7 mouse cellular contexts compared by ENCODE assay signal in genomic region chr10:30655655-30656054, GRCm38 (mm10). TPM values are rescaled to one million over a fixed set of nuclear protein-coding genes. Genes with fewer than 3 reads are reported as not detected.
DNase-seq lines count a peak whose midpoint lies in the region; ATAC-seq and TF ChIP-seq lines count a peak whose summit lies in the region.

No protein-coding gene starts in this region.

- TF ChIP-seq EP300 in ES-Bruce4 (IDR thresholded peaks at IDR 0.05; ENCODE audit: insufficient read depth, low read depth, low read length) = no peak

- H3K9me3 ChIP-seq in ES-Bruce4 (replicated peaks; ENCODE audit: control insufficient read depth, insufficient read depth, low read length, poor library complexity, severe bottlenecking) = no peaks in the 10 kb centered on the region
- no peaks in the 10 kb centered on the region for H3K9me3 ChIP-seq in hindbrain, embryonic 16.5 days (ENCODE audit: control insufficient read depth, low read length)

- peaks cover 7% of the 10 kb centered on the region for H3K36me3 ChIP-seq in ES-Bruce4 (ENCODE audit: control insufficient read depth, insufficient read depth, low read length, poor library complexity, severe bottlenecking)
- peaks cover 10% of the 10 kb centered on the region for H3K36me3 ChIP-seq in hindbrain, embryonic 16.5 days (ENCODE audit: control insufficient read depth, insufficient read depth, low read length)

- DNase-seq in lung, postnatal 10 days = peak; percentile 20
- peak; percentile 21 for DNase-seq in thymus, postnatal 4 days
- no peak for DNase-seq in cerebellum, postnatal 4 days (ENCODE audit: low spot score in 2 of 2)
- no peak for DNase-seq in adrenal gland, postnatal 14 days

- peak overlapping the region; percentile 39 for H3K4me3 ChIP-seq in ES-Bruce4 (ENCODE audit: low read depth, low read length)
- H3K4me3 ChIP-seq in bone marrow, adult 2 months (replicated peaks; ENCODE audit: control insufficient read depth, low read depth, low read length) = peak overlapping the region; percentile 49
- H3K4me3 ChIP-seq in hindbrain, embryonic 16.5 days (ENCODE audit: low read length) = no peak overlapping the region

- 3% methylated on average over 5 of the region's 5 CpGs for whole genome bisulfite sequencing in bone marrow, adult 2 months
- WGBS in hindbrain, embryonic 16.5 days = 22% methylated on average over 5 of the region's 5 CpGs

- peaks cover 3% of the 10 kb centered on the region for H3K4me1 ChIP-seq in ES-Bruce4 (ENCODE audit: control insufficient read depth, insufficient read depth, low read length)
- H3K4me1 ChIP-seq in bone marrow, adult 2 months (ENCODE audit: control insufficient read depth, insufficient read depth, low read length) = no peaks in the 10 kb centered on the region; the same call in 1 of the 2 replicates
- H3K4me1 ChIP-seq in hindbrain, embryonic 16.5 days (ENCODE audit: control insufficient read depth, insufficient read depth, low read depth, low read length) = no peaks in the 10 kb centered on the region

- TF ChIP-seq CTCF in ES-Bruce4 (IDR thresholded peaks at IDR 0.05; ENCODE audit: low read depth, low read length) = no peak
- no peak for TF ChIP-seq CTCF in bone marrow, adult 2 months (IDR thresholded peaks at IDR 0.05; ENCODE audit: control insufficient read depth, insufficient read depth, low read length)

- TF ChIP-seq POLR2A in ES-Bruce4 (IDR thresholded peaks at IDR 0.05; ENCODE audit: insufficient read depth, low read length) = no peak
- no peak for TF ChIP-seq POLR2A in bone marrow, adult 2 months (IDR thresholded peaks at IDR 0.05; ENCODE audit: borderline replicate concordance, control insufficient read depth, low read depth, low read length)

- no peak for ATAC-seq in hindbrain, embryonic 16.5 days

- no peaks in the 10 kb centered on the region for H3K27me3 ChIP-seq in ES-Bruce4 (ENCODE audit: control insufficient read depth, insufficient read depth, low read length, poor library complexity, severe bottlenecking)
- no peaks in the 10 kb centered on the region for H3K27me3 ChIP-seq in hindbrain, embryonic 16.5 days (replicated peaks; ENCODE audit: control insufficient read depth, insufficient read depth, low read length)

- H3K4me2 ChIP-seq in hindbrain, embryonic 16.5 days (ENCODE audit: low read length) = peak overlapping the region; percentile 15; the same call in 1 of the 2 replicates

- no peak overlapping the region for H3K9ac ChIP-seq in ES-Bruce4 (ENCODE audit: low read depth, poor library complexity, severe bottlenecking)
- H3K9ac ChIP-seq in hindbrain, embryonic 16.5 days (ENCODE audit: low read depth, low read length) = no peak overlapping the region

- peak overlapping the region; percentile 65 for H3K27ac ChIP-seq in ES-Bruce4 (ENCODE audit: insufficient read depth, low read length)
- no peak overlapping the region for H3K27ac ChIP-seq in bone marrow, adult 2 months (ENCODE audit: control insufficient read depth, insufficient read depth, low read depth, low read length, poor library complexity)
- no peak overlapping the region for H3K27ac ChIP-seq in hindbrain, embryonic 16.5 days (ENCODE audit: low read depth, low read length)

RNA-seq across cellular contexts. Expression of gene Hint3, which starts 26.2 kb away (rescaled TPM):
- polyA plus RNA-seq in ES-Bruce4 (2011; ENCODE audit: insufficient read depth, insufficient read length, low read depth, missing spikeins) = 31.0 and 32.4 TPM in 2 replicates
- polyA plus RNA-seq in bone marrow, adult 2 months (2011; ENCODE audit: insufficient read depth, insufficient read length, low replicate concordance, missing spikeins) = 10.5 and 15.1 TPM in 2 replicates
- 17.2 and 21.2 TPM in 2 replicates for polyA plus RNA-seq in hindbrain, embryonic 16.5 days (2015; fragmentation: Nextera tagmentation; extraction: Ambion mirVana)
- total RNA-seq in adrenal gland, postnatal 14 days (2021) = 44.5 and 47.1 TPM in 2 replicates

RNA-seq across cellular contexts. Expression of gene Trmt11, which starts 55.1 kb away (rescaled TPM):
- 31.4 TPM in 2 replicates for polyA plus RNA-seq in ES-Bruce4 (2011; ENCODE audit: insufficient read depth, insufficient read length, low read depth, missing spikeins)
- 3.9 and 8.7 TPM in 2 replicates for polyA plus RNA-seq in bone marrow, adult 2 months (2011; ENCODE audit: insufficient read depth, insufficient read length, low replicate concordance, missing spikeins)
- polyA plus RNA-seq in hindbrain, embryonic 16.5 days (2015; fragmentation: Nextera tagmentation; extraction: Ambion mirVana) = 19.1 and 19.8 TPM in 2 replicates
- 10.3 and 10.8 TPM in 2 replicates for total RNA-seq in adrenal gland, postnatal 14 days (2021)

Comparison
In these comparisons a context has a peak if more than half of its experiments do, and no peak if none do; other contexts are left out.
1. DNase-seq: peak in lung, postnatal 10 days (single experiment) and thymus, postnatal 4 days (single experiment); none in cerebellum, postnatal 4 days (0 of 2) and adrenal gland, postnatal 14 days (single experiment).